Mouse (Mus musculus): ENCODE measurements around the gene 4932438H23Rik.

DNA sequence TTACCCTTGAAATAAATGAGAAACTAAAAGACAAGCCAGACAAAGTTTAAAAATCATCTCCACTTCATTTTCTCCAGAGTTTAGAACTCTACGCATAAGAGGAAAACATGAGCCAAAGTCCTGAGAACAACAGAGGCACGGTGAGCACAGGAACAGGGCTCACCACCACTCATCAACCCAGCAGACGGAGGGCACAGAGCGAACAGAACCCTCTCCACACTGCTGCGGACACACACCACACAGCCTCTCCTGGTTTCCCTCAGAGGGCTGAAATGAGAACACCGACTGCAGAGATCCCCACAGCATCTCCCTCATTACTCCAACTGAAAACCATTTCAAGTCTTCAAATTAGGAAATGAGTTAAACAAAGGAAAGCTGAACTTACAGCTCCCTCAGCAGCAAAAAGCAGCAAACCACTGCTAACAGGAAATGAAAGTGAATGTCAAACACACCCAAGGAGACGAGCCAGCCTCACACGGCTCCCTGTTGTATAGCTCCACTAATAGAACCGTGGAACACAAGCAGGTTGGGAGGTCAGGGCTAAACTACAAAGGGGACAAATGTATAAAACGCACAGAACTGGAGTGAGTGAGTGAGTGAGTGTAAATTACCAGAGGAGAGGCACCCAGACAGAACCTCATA lies 74.0 kb downstream of the 4932438H23Rik start:
- TF ChIP-seq POLR2A (IDR thresholded peaks at IDR 0.05; ENCODE audit: low read depth, low read length) (no peak), CTCF (IDR thresholded peaks at IDR 0.05; ENCODE audit: extremely low read depth, insufficient read depth, insufficient read length, insufficient replicate concordance) (no peak)
